Mouse (Mus musculus) olfactory bulb, adult 2 months (tissue): Measurements from ENCODE around the gene Rrp12. TPM values are rescaled to one million over a fixed set of nuclear protein-coding genes. Genes with fewer than 3 reads are reported as not detected.

ENCODE experiments used
- H3K27ac ChIP-seq: fragments of 200-500 bp; 2 replicates; pipeline ENCODE4 v1.5.1; 2012; ENCODE audit warnings: low read depth, low read length; ENCODE audit not compliant: insufficient read depth
- H3K4me1 ChIP-seq: fragments of 200-500 bp; 2 replicates; pipeline ENCODE4 v1.6.1; 2012; ENCODE audit warnings: low read length; ENCODE audit not compliant: control insufficient read depth, insufficient read depth
- H3K4me3 ChIP-seq: fragments of 200-500 bp; 2 replicates; pipeline ENCODE4 v1.5.1; 2012; ENCODE audit warnings: mild to moderate bottlenecking, low read depth, low read length, moderate library complexity; ENCODE audit not compliant: insufficient read depth
- CTCF ChIP-seq: fragments of 200-500 bp; IDR thresholded peaks from 2 replicates; pipeline ENCODE4 v1.5.1; 2012; ENCODE audit warnings: low read depth, mild to moderate bottlenecking, low read length, moderate library complexity; ENCODE audit not compliant: insufficient read depth
- POLR2A ChIP-seq: fragments of 200-500 bp; IDR thresholded peaks from 2 replicates; pipeline ENCODE4 v1.6.1; 2012; ENCODE audit warnings: mild to moderate bottlenecking, low read depth, low read length, moderate library complexity; ENCODE audit not compliant: insufficient read depth
- WGBS: fragments of 180-500 bp; shearing (Covaris S2); methylation state at CpG from one replicate; pipeline ENCODE4 v1.1.7; 2018; 5-methylcytosine and 5-hydroxymethylcytosine counted together
- polyA plus RNA-seq: library from polyadenylated mRNA; stranded (reverse); fragments of >200 nt; gene quantifications from 2 replicates; pipeline ENCODE4 v1.2.4, GENCODE M21; 2012; ENCODE audit warnings: low replicate concordance; ENCODE audit not compliant: missing spikeins, insufficient read depth, insufficient read length

Gene Rrp12
- polyA plus RNA-seq, 1 experiment: not detected

DNA sequence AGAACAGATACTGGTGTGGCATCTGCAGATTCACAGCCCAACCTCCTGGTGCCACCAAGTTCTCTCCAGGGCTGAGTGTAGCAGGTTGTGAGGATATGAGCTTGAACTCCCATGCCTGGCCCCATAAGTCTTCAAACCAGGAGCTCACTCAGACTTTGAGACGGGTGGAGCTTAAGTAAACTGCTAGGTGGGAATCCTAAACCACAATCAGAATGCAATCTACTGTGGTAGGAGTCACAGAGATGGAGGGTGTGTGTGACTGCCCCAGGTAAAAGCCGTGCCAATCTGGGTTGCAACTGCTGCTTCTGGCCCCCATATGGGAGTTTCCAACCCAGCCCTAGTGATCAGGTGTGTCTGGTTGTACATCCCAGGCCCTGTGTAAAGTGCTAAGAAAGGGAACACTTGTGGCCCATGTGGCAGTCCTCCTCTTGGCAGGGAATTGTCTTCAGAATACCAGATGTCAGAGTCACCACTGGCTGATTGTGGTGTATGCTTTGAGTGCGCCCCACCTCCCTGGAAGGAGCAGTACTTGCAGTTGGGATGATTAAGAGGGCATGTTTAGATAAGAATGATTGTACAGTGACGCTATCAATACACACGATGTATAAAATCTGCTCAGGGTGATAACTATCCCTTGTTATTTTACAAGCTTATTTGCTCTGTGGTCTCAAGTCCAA lies 38.7 kb downstream of the Rrp12 start:
- 95% methylated on average over 5 of the region's 5 CpGs for WGBS
- no peak overlapping the region for H3K27ac ChIP-seq
- H3K4me3 ChIP-seq: no peak overlapping the region
- TF ChIP-seq POLR2A (no peak), CTCF (no peak)
- H3K4me1 ChIP-seq: no peaks in the 10 kb centered on the region

GRCm38 (mm10) chr19:41852423-41852822 lies 43.5 kb downstream of the Rrp12 start:
- 89% methylated on average over 4 of the region's 4 CpGs for WGBS
- H3K4me1 ChIP-seq: peaks cover 4% of the 10 kb centered on the region
- no peak for TF ChIP-seq POLR2A
- no peak for TF ChIP-seq CTCF
- H3K4me3 ChIP-seq: no peak overlapping the region
- H3K27ac ChIP-seq: no peak overlapping the region

- H3K4me1 ChIP-seq: peaks cover 10% of the 10 kb centered on the region
- no peak overlapping the region for H3K4me3 ChIP-seq
- peak overlapping the region; percentile 59 for H3K27ac ChIP-seq
- 18% methylated on average over 14 of the region's 14 CpGs for WGBS
- no peak for TF ChIP-seq POLR2A
- no peak for TF ChIP-seq CTCF
These were observed 45.0 kb downstream of the Rrp12 start for GRCm38 (mm10) chr19:41850719-41851543.

- peak overlapping the region; percentile 76 for H3K27ac ChIP-seq
- WGBS: 31% methylated on average over 6 of the region's 6 CpGs
- H3K4me3 ChIP-seq: no peak overlapping the region
- TF ChIP-seq POLR2A: no peak
- TF ChIP-seq CTCF: no peak
- H3K4me1 ChIP-seq: peaks cover 10% of the 10 kb centered on the region
These were observed 45.8 kb downstream of the Rrp12 start for GRCm38 (mm10) chr19:41850021-41850718.

GRCm38 (mm10) chr19:41847992-41848851 lies 47.8 kb downstream of the Rrp12 start, which contains the start of gene Frat2:
Gene Frat2 (minus strand): TSS chr19:41848132.
- TF ChIP-seq CTCF (no peak), POLR2A (peak; percentile 65)
- H3K27ac ChIP-seq: peak within 1 kb of the TSS; percentile 99
- under 1% methylated on average over 72 of the region's 72 CpGs for WGBS
- peak within 1 kb of the TSS; percentile 94 for H3K4me3 ChIP-seq
- peaks cover 14% of the 10 kb centered on the region for H3K4me1 ChIP-seq

GRCm38 (mm10) chr19:41847614-41847991 lies 48.4 kb downstream of the Rrp12 start:
- WGBS: under 1% methylated on average over 53 of the region's 53 CpGs
- Histone ChIP-seq H3K4me3 (peak overlapping the region; percentile 94), H3K4me1 (peaks cover 14% of the 10 kb centered on the region), H3K27ac (peak overlapping the region; percentile 59)

DNA sequence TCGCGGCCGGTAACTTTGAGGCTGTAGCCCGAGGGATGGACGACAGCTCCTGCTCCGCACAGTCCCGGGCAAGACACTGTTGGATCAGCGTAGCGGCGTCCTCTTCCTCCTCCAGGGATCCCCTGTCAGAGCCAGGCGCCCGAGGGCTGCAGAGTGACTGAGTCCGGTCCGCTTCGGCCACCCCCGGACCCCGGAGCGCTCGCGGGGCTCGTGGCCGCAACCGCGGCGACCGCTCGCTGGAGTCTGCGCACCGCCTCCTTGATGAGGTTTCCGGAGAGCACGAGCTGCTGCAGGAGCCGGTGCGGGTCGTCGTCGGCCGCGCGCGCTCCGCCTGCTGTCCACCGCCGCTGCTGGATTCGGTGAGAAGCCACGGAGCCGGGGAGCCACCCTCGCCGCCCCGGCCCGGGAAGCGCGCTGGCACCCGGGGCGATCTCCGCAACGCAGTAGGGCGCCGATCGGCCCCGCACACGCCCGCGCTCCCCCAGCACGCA lies 48.8 kb downstream of the Rrp12 start:
- H3K4me3 ChIP-seq: peak overlapping the region; percentile 94
- H3K27ac ChIP-seq: peak overlapping the region; percentile 59
- peaks cover 14% of the 10 kb centered on the region for H3K4me1 ChIP-seq
- TF ChIP-seq POLR2A (no peak), CTCF (no peak)
- under 1% methylated on average over 64 of the region's 64 CpGs for WGBS

DNA sequence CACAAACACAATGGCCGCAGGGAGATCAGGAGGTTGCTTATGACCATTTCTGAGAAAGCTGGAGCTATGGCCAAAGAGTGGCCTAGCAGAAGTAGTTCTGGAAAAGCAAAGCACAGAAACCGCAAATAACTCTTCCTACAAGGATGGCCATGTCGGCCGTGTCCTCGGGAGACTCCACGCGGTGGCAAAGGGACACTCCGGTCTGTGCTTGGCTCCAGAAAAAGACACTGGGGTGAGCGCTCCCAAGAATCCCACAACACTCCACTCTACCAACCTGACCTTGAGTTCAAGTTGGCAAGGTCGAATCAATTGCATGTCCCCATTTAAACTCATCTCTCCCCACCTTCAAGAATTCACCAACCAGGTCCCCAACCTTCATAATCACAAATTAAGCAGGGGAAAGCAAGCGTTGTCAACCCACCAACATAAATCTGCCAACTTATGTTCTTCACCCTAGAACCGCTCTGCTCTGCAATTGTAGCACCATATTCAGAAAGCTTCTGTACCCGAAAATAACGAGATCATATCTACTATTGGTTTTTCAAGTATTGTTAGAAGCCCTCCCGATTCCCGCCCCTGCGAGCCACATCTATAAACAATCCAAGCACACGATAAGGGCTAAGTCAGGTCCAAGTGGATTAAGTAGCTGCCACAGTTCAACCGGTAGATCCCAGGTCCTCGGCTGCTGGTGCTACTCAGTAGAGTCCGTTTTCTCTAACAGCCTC lies 49.4 kb downstream of the Rrp12 start:
- TF ChIP-seq CTCF (no peak), POLR2A (no peak)
- Histone ChIP-seq H3K4me3 (peak overlapping the region; percentile 94), H3K4me1 (peaks cover 14% of the 10 kb centered on the region), H3K27ac (no peak overlapping the region)
- WGBS: 6% methylated on average over 21 of the region's 21 CpGs
